18 mouse cellular contexts compared by ENCODE assay signal in the genomic region with DNA sequence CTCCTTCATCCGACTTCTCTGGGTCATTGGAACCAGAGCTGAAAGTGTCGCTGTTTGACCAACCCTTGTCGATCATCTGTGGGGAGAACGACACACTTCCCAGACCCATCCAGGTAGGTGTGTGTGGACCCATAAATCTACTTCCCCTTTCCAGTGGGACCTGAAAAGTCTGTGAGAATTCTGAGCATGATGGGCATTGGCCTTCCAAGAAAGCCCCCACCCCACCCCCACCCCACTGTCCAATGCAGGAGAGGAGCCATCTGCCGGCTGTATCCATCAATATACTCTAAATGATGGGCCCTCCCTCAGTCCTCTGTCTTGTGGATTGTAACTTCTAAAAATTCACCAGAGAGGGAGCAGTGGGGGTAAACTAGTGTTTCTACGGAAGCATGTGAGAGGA.
"Had no signal": no experiment of that assay in that cellular context is flagged by ENCODE, and none has a peak within 500 bp of the region (broad histone marks: within the 10 kb centered on the region; RNA-seq: fewer than 3 reads in every experiment).

No protein-coding gene starts in this region.

- H3K36me3 ChIP-seq: kidney, embryonic 15.5 days; limb, embryonic 12.5 days; limb, embryonic 15.5 days; midbrain, embryonic 12.5 days; neural tube, embryonic 13.5 days had no signal

- H3K4me2 ChIP-seq: kidney, embryonic 15.5 days; limb, embryonic 12.5 days; limb, embryonic 15.5 days; liver, embryonic 11.5 days; lung, embryonic 14.5 days; midbrain, embryonic 12.5 days; neural tube, embryonic 13.5 days had no signal

- H3K27me3 ChIP-seq: kidney, embryonic 15.5 days; limb, embryonic 12.5 days; limb, embryonic 15.5 days; midbrain, embryonic 12.5 days; neural tube, embryonic 13.5 days had no signal

- H3K27ac ChIP-seq: kidney, embryonic 15.5 days; limb, embryonic 12.5 days; limb, embryonic 15.5 days; liver, embryonic 14.5 days; midbrain, embryonic 12.5 days; neural tube, embryonic 13.5 days had no signal

- DNase-seq: kidney, adult 8-10 months; kidney, postnatal 10 days; kidney, postnatal 36 days; left cerebral cortex, postnatal 4 days; liver, postnatal 0 days; lung, embryonic 14.5 days; lung, postnatal 10 days; thymus, postnatal 25 days had no signal

- H3K4me3 ChIP-seq: kidney, embryonic 15.5 days; limb, embryonic 12.5 days; limb, embryonic 15.5 days; midbrain, embryonic 12.5 days; myocyte; neural tube, embryonic 13.5 days had no signal

- H3K9ac ChIP-seq: kidney, embryonic 15.5 days; limb, embryonic 12.5 days; limb, embryonic 15.5 days; liver, embryonic 14.5 days; liver, postnatal 0 days; lung, embryonic 14.5 days; midbrain, embryonic 12.5 days; neural tube, embryonic 13.5 days had no signal

- H3K9me3 ChIP-seq: kidney, embryonic 15.5 days; limb, embryonic 12.5 days; limb, embryonic 15.5 days; midbrain, embryonic 12.5 days; neural tube, embryonic 13.5 days had no signal

- ATAC-seq: intestine, postnatal 0 days; liver, postnatal 0 days; midbrain, embryonic 16.5 days had no signal
